Mouse (Mus musculus): Measurements from ENCODE around the gene Retreg1.

DNA sequence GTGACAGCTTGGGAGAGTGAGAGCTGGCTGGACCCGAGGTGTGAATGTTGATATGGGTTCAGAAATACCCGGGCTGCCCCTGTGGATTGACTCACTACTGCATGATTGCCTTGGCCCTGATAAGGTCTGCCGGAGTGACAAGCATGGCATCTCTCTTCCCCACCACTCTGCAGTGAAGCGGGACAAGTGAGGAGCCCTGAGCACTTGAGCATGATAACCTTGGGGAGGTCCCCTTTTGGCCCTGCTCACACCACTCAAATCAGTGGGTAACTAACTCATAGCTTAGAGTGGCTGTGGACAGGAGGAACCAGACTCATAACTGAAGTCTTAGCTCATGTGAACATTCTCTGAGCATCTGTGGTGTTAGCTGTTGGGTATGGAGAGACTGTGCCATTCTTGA, 77.0 kb downstream of the Retreg1 start:
- TF ChIP-seq CTCF (conservative IDR thresholded peaks at IDR 0.05 in 1 of 2, IDR thresholded peaks at IDR 0.05 in 1 of 2; ENCODE audit: low read depth in 2 of 2, low read length in 2 of 2) (no peak), MXI1 (IDR thresholded peaks at IDR 0.05; ENCODE audit: low read depth, low read length) (no peak), ZC3H11A (IDR thresholded peaks at IDR 0.05; ENCODE audit: low read depth, low read length) (no peak), USF2 (conservative IDR thresholded peaks at IDR 0.05; ENCODE audit: low read depth, low read length) (no peak), POLR2AphosphoS2 (IDR thresholded peaks at IDR 0.05; ENCODE audit: low read depth, low read length) (no peak), POLR2A (IDR thresholded peaks at IDR 0.05; ENCODE audit: low read depth, low read length) (no peak), UBTF (IDR thresholded peaks at IDR 0.05; ENCODE audit: low read depth, low read length) (no peak), MEF2A (IDR thresholded peaks at IDR 0.05; ENCODE audit: borderline replicate concordance, low read depth, low read length) (0 out of 2 replicates have a peak, but pooled peaks have one; percentile 39), ZNF384 (IDR thresholded peaks at IDR 0.05; ENCODE audit: low read depth, low read length) (no peak), CHD2 (IDR thresholded peaks at IDR 0.05; ENCODE audit: low read length) (no peak), KAT2A (IDR thresholded peaks at IDR 0.05; ENCODE audit: insufficient replicate concordance, low read length) (no peak)
